Mouse (Mus musculus) liver, embryonic 12.5 days (tissue): ENCODE measurements around the gene Dpep2nb. TPM values are rescaled to one million over a fixed set of nuclear protein-coding genes. Genes with fewer than 3 reads are reported as not detected.

Experiments
- ATAC-seq: fragments of 200-750 bp; cut with Nextera tagmentation; 2 replicates; pipeline ENCODE4 v1.8.0; 2017; ENCODE audit warnings: moderate number of reproducible peaks, mild to moderate bottlenecking, moderate library complexity
- H3K27ac ChIP-seq: fragments of 300-500 bp; sonication (generic); 2 replicates; pipeline ENCODE4 v1.5.1; 2016; ENCODE audit warnings: mild to moderate bottlenecking
- H3K27me3 ChIP-seq: fragments of 300-500 bp; sonication (generic); replicated peaks from 2 replicates; pipeline ENCODE4 v1.6.1; 2016; ENCODE audit warnings: mild to moderate bottlenecking, moderate library complexity
- H3K36me3 ChIP-seq: fragments of 300-500 bp; sonication (generic); 2 replicates; pipeline ENCODE4 v1.6.1; 2016; ENCODE audit warnings: mild to moderate bottlenecking, moderate library complexity
- H3K4me1 ChIP-seq: fragments of 300-500 bp; sonication (generic); 2 replicates; pipeline ENCODE4 v1.6.1; 2016
- H3K4me2 ChIP-seq: fragments of 300-500 bp; sonication (generic); 2 replicates; pipeline ENCODE4 v1.6.1; 2016; ENCODE audit warnings: mild to moderate bottlenecking, moderate library complexity
- H3K4me3 ChIP-seq: fragments of 300-500 bp; sonication (generic); 2 replicates; pipeline ENCODE4 v1.5.1; 2016; ENCODE audit warnings: mild to moderate bottlenecking, moderate library complexity
- H3K9ac ChIP-seq: fragments of 300-500 bp; sonication (generic); 2 replicates; pipeline ENCODE4 v1.6.1; 2016; ENCODE audit warnings: mild to moderate bottlenecking, moderate library complexity
- H3K9me3 ChIP-seq: fragments of 300-500 bp; sonication (generic); replicated peaks from 2 replicates; pipeline ENCODE4 v1.6.1; 2016; ENCODE audit warnings: mild to moderate bottlenecking, moderate library complexity
- WGBS: fragments of 180-500 bp; shearing (Covaris S2); methylation state at CpG from one replicate; pipeline ENCODE4 v1.1.7; 2016; ENCODE audit not compliant: insufficient replicate concordance; 5-methylcytosine and 5-hydroxymethylcytosine counted together
- polyA plus RNA-seq: library from polyadenylated mRNA; unstranded; fragments of >200 nt; fragmentation: Nextera tagmentation; extraction: Ambion mirVana; gene quantifications from 2 replicates; pipeline ENCODE4 v1.2.1, GENCODE M21; 2016

Gene Dpep2nb
- not detected in 2 replicates for polyA plus RNA-seq

GRCm38 (mm10) chr8:106005875-106006274 is at the start of gene Dpep2nb:
Dpep2nb (minus strand) TSS chr8:106005975.
- H3K27ac ChIP-seq = no peak within 1 kb of the TSS
- H3K4me1 ChIP-seq = peaks cover 24% of the 10 kb centered on the region
- H3K9ac ChIP-seq = no peak within 1 kb of the TSS
- H3K4me3 ChIP-seq = no peak within 1 kb of the TSS
- no peaks in the 10 kb centered on the region for H3K27me3 ChIP-seq
- ATAC-seq = no peak
- no peaks in the 10 kb centered on the region for H3K9me3 ChIP-seq
- WGBS = 77% methylated on average over 4 of the region's 4 CpGs
- peaks cover 7% of the 10 kb centered on the region for H3K36me3 ChIP-seq
- H3K4me2 ChIP-seq = no peak within 1 kb of the TSS

DNA sequence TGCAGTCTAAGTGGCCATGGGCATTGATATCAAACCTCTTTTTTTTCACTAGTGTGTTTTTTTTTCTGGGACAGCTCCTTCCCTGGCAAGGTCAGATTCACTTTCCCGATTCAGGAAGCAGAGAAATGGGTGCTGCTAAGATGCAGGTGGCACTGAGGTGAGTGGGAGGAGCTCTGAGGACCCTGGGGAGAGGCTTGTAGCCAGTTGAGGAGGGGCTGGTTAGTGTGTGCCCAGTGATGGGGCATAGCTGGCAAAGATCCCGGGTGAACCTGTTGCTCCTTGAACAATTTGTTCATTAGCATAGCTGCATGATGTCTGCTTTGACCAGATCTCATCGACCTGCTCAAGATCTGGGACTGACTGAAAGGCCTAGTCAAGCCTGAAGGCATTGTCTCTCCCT is 49.3 kb upstream of the Dpep2nb start:
- H3K4me1 ChIP-seq = peaks cover 32% of the 10 kb centered on the region
- H3K4me2 ChIP-seq = no peak overlapping the region
- no peaks in the 10 kb centered on the region for H3K9me3 ChIP-seq
- no peak overlapping the region for H3K4me3 ChIP-seq
- no peak overlapping the region for H3K9ac ChIP-seq
- H3K27me3 ChIP-seq = no peaks in the 10 kb centered on the region
- 62% methylated on average over 3 of the region's 3 CpGs for WGBS
- H3K36me3 ChIP-seq = peaks cover 42% of the 10 kb centered on the region
- H3K27ac ChIP-seq = no peak overlapping the region
- no peak for ATAC-seq

DNA sequence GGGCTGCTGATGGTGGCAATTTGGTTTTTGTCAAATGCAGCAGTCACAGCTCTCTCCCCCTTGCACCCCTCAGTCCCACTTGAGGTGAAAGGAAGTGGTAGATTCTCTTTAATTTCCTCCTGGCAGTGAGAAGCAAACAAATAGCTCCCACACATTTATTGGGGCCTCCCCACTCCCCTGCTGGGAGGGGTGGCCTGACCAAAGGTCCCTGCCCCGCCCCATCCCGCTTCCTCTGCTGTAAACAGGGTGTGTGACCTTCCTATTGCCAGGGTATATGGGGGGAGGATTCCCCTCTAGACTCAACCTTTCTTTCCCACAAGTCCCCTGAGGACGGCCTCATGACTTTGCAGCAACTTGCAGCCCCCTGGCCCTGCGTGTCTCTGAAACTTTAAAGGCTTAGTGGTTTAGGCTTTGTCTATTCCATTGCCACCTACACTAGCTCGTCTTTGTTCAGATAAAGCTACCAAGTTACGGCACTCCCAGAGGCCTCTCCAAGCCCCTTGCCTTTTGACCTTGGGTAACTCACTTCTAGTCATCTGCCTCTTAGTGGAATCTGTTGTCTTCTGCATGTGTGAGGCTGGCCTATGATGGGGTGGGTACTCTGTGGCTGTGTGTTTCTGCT is 48.5 kb upstream of the Dpep2nb start:
- Histone ChIP-seq H3K9me3 (no peaks in the 10 kb centered on the region), H3K4me2 (no peak overlapping the region), H3K9ac (0 out of 2 replicates have a peak overlapping the region, but pooled peaks have one; percentile 18), H3K27me3 (no peaks in the 10 kb centered on the region), H3K4me3 (no peak overlapping the region), H3K27ac (peak overlapping the region; percentile 38; the same call in 1 of the 2 replicates), H3K36me3 (peaks cover 49% of the 10 kb centered on the region), H3K4me1 (peaks cover 32% of the 10 kb centered on the region)
- ATAC-seq = no peak
- WGBS = 50% methylated on average over 6 of the region's 6 CpGs

DNA sequence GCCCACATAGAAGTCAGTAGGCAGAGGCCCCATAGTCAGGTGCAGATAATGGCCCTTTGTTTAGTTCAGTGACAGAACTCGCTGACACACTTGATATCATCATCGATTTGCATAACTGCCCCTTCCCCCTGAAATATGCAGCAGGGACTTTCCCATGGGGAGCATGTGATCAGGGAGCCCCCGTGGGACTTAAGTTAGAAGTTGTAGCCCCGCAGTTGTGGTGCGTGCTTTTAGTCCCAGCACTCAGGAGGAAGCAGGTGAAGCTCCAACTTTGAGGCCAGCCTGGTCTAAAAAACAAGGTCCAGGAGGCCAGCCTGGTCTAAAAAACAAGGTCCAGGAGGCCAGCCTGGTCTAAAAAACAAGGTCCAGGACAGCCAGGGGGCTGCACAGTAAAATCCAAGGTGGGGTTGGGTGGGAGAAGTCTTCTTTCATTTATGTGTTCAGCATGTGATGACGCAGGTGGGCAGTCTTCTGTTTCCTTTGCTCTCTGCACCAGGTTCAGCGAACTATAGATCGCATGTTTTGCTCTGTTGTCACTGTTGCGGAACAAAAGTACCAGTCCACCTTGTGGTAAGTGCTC is 46.8 kb upstream of the Dpep2nb start:
- H3K36me3 ChIP-seq = peaks cover 56% of the 10 kb centered on the region
- WGBS = 75% methylated on average over 9 of the region's 9 CpGs
- peak overlapping the region; percentile 25; the same call in 1 of the 2 replicates for H3K27ac ChIP-seq
- H3K9ac ChIP-seq = no peak overlapping the region
- H3K4me3 ChIP-seq = no peak overlapping the region
- H3K4me1 ChIP-seq = peaks cover 35% of the 10 kb centered on the region
- no peaks in the 10 kb centered on the region for H3K27me3 ChIP-seq
- no peak for ATAC-seq
- no peaks in the 10 kb centered on the region for H3K9me3 ChIP-seq
- no peak overlapping the region for H3K4me2 ChIP-seq

DNA sequence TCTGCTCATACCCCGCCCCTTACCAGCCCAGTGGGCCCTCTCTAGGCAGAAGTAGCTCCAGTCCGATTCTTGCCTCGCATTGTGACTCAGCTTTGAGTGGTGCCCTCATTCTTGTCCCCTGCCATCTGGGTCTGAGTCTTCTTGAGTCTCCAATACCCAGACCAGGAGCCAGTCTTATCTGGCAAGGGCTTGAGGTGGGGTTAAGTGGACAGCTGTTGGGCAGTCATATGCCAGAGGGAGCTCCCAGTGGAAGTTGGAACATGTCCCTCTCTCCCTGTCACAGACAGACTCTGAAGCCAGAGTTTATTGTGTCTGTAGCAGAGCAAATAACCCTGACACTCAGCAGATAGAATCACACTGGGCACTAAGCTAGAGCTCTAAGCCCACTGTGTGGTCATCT is 45.3 kb upstream of the Dpep2nb start:
- H3K36me3 ChIP-seq = peaks cover 65% of the 10 kb centered on the region
- peaks cover 46% of the 10 kb centered on the region for H3K4me1 ChIP-seq
- H3K4me3 ChIP-seq = no peak overlapping the region
- H3K27ac ChIP-seq = no peak overlapping the region
- no peaks in the 10 kb centered on the region for H3K9me3 ChIP-seq
- no peak overlapping the region for H3K4me2 ChIP-seq
- no peaks in the 10 kb centered on the region for H3K27me3 ChIP-seq
- no peak overlapping the region for H3K9ac ChIP-seq
- WGBS = 84% methylated on average over 3 of the region's 3 CpGs
- no peak for ATAC-seq

DNA sequence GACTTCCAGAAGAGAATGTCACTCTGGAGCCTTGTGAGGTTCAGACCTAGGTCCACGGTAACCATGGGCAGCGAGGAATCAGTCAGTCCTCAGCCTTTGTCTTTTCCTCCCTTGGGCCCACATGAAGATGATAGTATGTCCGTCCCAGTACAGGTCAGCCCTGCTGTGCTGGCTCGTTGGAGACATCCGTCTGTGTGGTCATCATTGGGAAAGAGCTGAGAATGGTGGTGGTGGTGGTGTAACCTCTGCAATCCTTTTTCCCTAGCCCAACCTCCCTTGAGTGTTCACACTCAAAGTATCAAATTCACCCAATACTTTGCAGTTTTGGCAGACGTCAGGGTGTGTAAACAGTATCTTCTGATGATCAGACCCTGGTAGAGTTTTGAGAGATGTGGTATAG is 44.1 kb upstream of the Dpep2nb start:
- no peak for ATAC-seq
- Histone ChIP-seq H3K36me3 (peaks cover 75% of the 10 kb centered on the region), H3K9me3 (no peaks in the 10 kb centered on the region), H3K4me1 (peaks cover 46% of the 10 kb centered on the region), H3K9ac (no peak overlapping the region), H3K4me2 (no peak overlapping the region), H3K27me3 (no peaks in the 10 kb centered on the region), H3K27ac (no peak overlapping the region), H3K4me3 (no peak overlapping the region)
- WGBS = 81% methylated on average over 6 of the region's 6 CpGs

DNA sequence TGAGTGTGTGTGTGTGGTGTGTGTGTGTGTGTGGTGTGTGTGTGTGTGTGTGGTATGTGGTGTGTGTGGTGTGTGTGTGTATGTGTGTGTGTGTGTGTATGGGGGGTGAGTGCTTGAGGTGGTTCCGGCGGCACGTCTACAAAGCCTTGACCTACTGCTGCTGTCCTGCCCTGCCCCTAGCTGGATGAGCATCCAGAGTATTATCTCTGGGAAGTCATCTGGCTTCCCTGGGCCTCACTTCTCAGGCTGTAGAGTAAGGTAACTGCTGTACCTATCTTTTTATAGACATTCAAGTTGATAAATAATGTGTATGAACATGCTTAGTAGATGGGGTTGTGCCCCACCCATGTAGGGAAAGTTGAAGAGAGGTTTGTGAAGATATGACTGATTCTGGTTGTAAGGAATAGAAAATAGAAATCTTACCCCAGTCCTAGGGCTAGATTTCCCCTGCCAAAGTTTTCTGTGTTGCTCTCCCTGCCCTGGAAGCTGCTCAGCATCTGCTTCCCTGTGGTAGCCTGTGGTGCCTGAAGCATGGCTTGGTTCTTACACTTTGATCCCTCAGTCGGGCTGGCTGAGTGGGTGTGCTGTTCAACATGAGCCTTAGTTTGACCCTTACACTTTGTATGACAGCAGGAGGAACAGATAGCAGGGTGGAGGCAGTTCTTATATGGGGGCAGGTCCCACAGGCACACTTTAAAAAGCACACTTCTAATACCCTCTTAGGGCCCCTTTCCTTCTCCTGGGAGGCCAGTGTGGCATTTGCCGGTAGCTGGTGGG is 42.3 kb upstream of the Dpep2nb start:
- H3K27me3 ChIP-seq = no peaks in the 10 kb centered on the region
- peaks cover 71% of the 10 kb centered on the region for H3K36me3 ChIP-seq
- peak overlapping the region; percentile 17 for H3K4me2 ChIP-seq
- peak overlapping the region; percentile 32 for H3K9ac ChIP-seq
- peak; percentile 61 for ATAC-seq
- peak overlapping the region; percentile 83 for H3K27ac ChIP-seq
- no peak overlapping the region for H3K4me3 ChIP-seq
- peaks cover 40% of the 10 kb centered on the region for H3K4me1 ChIP-seq
- 60% methylated on average over 5 of the region's 5 CpGs for WGBS
- H3K9me3 ChIP-seq = no peaks in the 10 kb centered on the region

GRCm38 (mm10) chr8:106046872-106047559 is 41.2 kb upstream of the Dpep2nb start:
- 78% methylated on average over 11 of the region's 11 CpGs for whole genome bisulfite sequencing
- peak overlapping the region; percentile 83 for H3K27ac ChIP-seq
- H3K4me2 ChIP-seq = peak overlapping the region; percentile 17
- peaks cover 37% of the 10 kb centered on the region for H3K4me1 ChIP-seq
- peaks cover 63% of the 10 kb centered on the region for H3K36me3 ChIP-seq
- ATAC-seq = peak; percentile 87
- H3K9me3 ChIP-seq = no peaks in the 10 kb centered on the region
- no peaks in the 10 kb centered on the region for H3K27me3 ChIP-seq
- no peak overlapping the region for H3K4me3 ChIP-seq
- H3K9ac ChIP-seq = 0 out of 2 replicates have a peak overlapping the region, but pooled peaks have one; percentile 10

DNA sequence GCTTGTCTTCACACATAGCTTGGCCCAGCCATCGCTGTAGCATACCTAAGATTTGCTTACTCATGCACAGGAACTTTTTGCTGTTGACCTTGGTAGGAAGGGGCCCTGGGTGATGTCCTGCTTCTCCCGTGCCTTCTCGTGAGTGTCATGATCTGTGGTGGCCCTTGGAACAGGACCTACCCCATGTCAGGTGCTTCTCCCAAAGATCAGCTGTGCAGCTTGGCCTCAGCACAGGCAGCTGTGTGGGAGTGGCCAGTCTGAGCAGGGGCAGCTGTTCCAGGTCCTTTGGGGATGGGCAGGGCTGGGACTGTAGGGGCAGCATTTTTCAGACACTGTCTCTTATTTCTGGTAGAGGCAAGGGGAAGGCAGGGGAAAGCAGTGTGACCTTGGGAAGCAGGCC is 38.4 kb upstream of the Dpep2nb start:
- H3K27ac ChIP-seq = peak overlapping the region; percentile 38; the same call in 1 of the 2 replicates
- no peaks in the 10 kb centered on the region for H3K27me3 ChIP-seq
- no peaks in the 10 kb centered on the region for H3K9me3 ChIP-seq
- no peak overlapping the region; the same call in 1 of the 2 replicates for H3K9ac ChIP-seq
- H3K4me1 ChIP-seq = peaks cover 37% of the 10 kb centered on the region
- H3K4me3 ChIP-seq = no peak overlapping the region
- ATAC-seq = no peak
- peaks cover 47% of the 10 kb centered on the region for H3K36me3 ChIP-seq
- WGBS = 23% methylated on average over 3 of the region's 3 CpGs
- no peak overlapping the region for H3K4me2 ChIP-seq

- no peak for ATAC-seq
- 76% methylated on average over 2 of the region's 2 CpGs for WGBS
Measured at GRCm38 (mm10) chr8:106043055-106043454, 37.3 kb upstream of the Dpep2nb start.

DNA sequence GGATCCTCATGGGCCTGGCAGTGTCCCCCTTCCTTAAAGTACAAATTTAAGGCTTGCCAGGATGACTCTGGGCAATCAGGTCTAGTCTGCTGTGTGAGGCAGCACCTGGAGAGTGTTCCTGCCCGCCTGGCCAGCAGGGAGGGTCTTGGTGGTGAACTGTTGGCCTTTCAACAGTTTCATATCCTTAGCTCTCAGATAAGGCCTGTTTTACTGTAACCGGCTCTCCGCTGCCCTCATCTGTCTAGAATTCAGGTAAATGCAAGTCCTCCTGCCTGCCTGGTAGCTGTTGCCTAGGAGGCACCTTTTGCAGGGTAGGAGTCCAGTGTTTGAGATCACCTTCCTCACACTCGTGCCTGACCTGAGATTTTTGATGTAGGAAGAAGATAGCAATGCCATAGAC is 34.4 kb upstream of the Dpep2nb start:
- no peak overlapping the region for H3K9ac ChIP-seq
- H3K27ac ChIP-seq = no peak overlapping the region
- no peak overlapping the region for H3K4me2 ChIP-seq
- peaks cover 9% of the 10 kb centered on the region for H3K4me1 ChIP-seq
- WGBS = 74% methylated on average over 4 of the region's 4 CpGs
- H3K36me3 ChIP-seq = peaks cover 43% of the 10 kb centered on the region
- no peak for ATAC-seq
- no peaks in the 10 kb centered on the region for H3K9me3 ChIP-seq
- no peaks in the 10 kb centered on the region for H3K27me3 ChIP-seq
- H3K4me3 ChIP-seq = no peak overlapping the region

More at GRCm38 (mm10) chr8:106043055-106043454, 37.3 kb upstream of the Dpep2nb start:
- peaks cover 29% of the 10 kb centered on the region for H3K4me1 ChIP-seq
- no peak overlapping the region for H3K4me2 ChIP-seq
- peaks cover 45% of the 10 kb centered on the region for H3K36me3 ChIP-seq
- H3K9me3 ChIP-seq = no peaks in the 10 kb centered on the region
- no peak overlapping the region for H3K4me3 ChIP-seq
- no peaks in the 10 kb centered on the region for H3K27me3 ChIP-seq
- H3K27ac ChIP-seq = no peak overlapping the region
- H3K9ac ChIP-seq = no peak overlapping the region
